Mouse (Mus musculus): ENCODE measurements around the gene Iqck. TPM values are rescaled to one million over a fixed set of nuclear protein-coding genes. Genes with fewer than 3 reads are reported as not detected.

Iqck gene
- polyA plus RNA-seq, 1 experiment from 2014 or later: 2.2 TPM

GRCm38 (mm10) chr7:118912049-118912490 lies 56.5 kb downstream of the Iqck start:
- H3K4me1 ChIP-seq (replicated peaks; ENCODE audit: control insufficient read depth, insufficient read depth, low read length): no peaks in the 10 kb centered on the region
- H3K27me3 ChIP-seq (replicated peaks; ENCODE audit: control insufficient read depth, insufficient read depth, low read length): no peaks in the 10 kb centered on the region
- no peak overlapping the region for H3K4me2 ChIP-seq (ENCODE audit: low read length)
- DNase-seq (ENCODE audit: low spot score): no peak
- no peaks in the 10 kb centered on the region for H3K9me3 ChIP-seq (ENCODE audit: control insufficient read depth, low read length)
- H3K9ac ChIP-seq (ENCODE audit: low read length): no peak overlapping the region
- 73% methylated on average over 8 of the region's 8 CpGs for WGBS
- H3K27ac ChIP-seq (ENCODE audit: low read depth): no peak overlapping the region
- H3K36me3 ChIP-seq (ENCODE audit: control insufficient read depth, insufficient read depth, low read length): no peaks in the 10 kb centered on the region
- no peak for ATAC-seq (replicated peaks; ENCODE audit: low FRiP score, low TSS enrichment, low read depth)
- no peak overlapping the region for H3K4me3 ChIP-seq (ENCODE audit: low read depth, low read length)

GRCm38 (mm10) chr7:118914561-118915165 lies 59.1 kb downstream of the Iqck start:
- H3K9ac ChIP-seq (ENCODE audit: low read length): no peak overlapping the region
- no peak overlapping the region for H3K4me2 ChIP-seq (ENCODE audit: low read length)
- H3K27ac ChIP-seq (ENCODE audit: low read depth): no peak overlapping the region
- H3K9me3 ChIP-seq (ENCODE audit: control insufficient read depth, low read length): no peaks in the 10 kb centered on the region
- no peak overlapping the region for H3K4me3 ChIP-seq (ENCODE audit: low read depth, low read length)
- WGBS: 77% methylated on average over 7 of the region's 7 CpGs
- H3K27me3 ChIP-seq (replicated peaks; ENCODE audit: control insufficient read depth, insufficient read depth, low read length): no peaks in the 10 kb centered on the region
- no peaks in the 10 kb centered on the region for H3K36me3 ChIP-seq (ENCODE audit: control insufficient read depth, insufficient read depth, low read length)
- no peak for ATAC-seq (replicated peaks; ENCODE audit: low FRiP score, low TSS enrichment, low read depth)
- DNase-seq (ENCODE audit: low spot score): no peak
- H3K4me1 ChIP-seq (replicated peaks; ENCODE audit: control insufficient read depth, insufficient read depth, low read length): no peaks in the 10 kb centered on the region

- H3K9me3 ChIP-seq (ENCODE audit: control insufficient read depth, low read length): no peaks in the 10 kb centered on the region
- H3K4me1 ChIP-seq (replicated peaks; ENCODE audit: control insufficient read depth, insufficient read depth, low read length): no peaks in the 10 kb centered on the region
- H3K27me3 ChIP-seq (replicated peaks; ENCODE audit: control insufficient read depth, insufficient read depth, low read length): no peaks in the 10 kb centered on the region
- H3K36me3 ChIP-seq (ENCODE audit: control insufficient read depth, insufficient read depth, low read length): no peaks in the 10 kb centered on the region
- DNase-seq (ENCODE audit: low spot score): no peak
- H3K4me3 ChIP-seq (ENCODE audit: low read depth, low read length): no peak overlapping the region
- no peak overlapping the region for H3K4me2 ChIP-seq (ENCODE audit: low read length)
- H3K27ac ChIP-seq (ENCODE audit: low read depth): no peak overlapping the region
- WGBS: 50% methylated on average over 10 of the region's 10 CpGs
- no peak overlapping the region for H3K9ac ChIP-seq (ENCODE audit: low read length)
- no peak for ATAC-seq (replicated peaks; ENCODE audit: low FRiP score, low TSS enrichment, low read depth)
Measured at GRCm38 (mm10) chr7:118919261-118920006, 63.9 kb downstream of the Iqck start.

- no peak overlapping the region for H3K9ac ChIP-seq (ENCODE audit: low read length)
- H3K27me3 ChIP-seq (replicated peaks; ENCODE audit: control insufficient read depth, insufficient read depth, low read length): no peaks in the 10 kb centered on the region
- DNase-seq (ENCODE audit: low spot score) (no peak), ATAC-seq (replicated peaks; ENCODE audit: low FRiP score, low TSS enrichment, low read depth) (no peak)
- H3K9me3 ChIP-seq (ENCODE audit: control insufficient read depth, low read length): no peaks in the 10 kb centered on the region
- H3K27ac ChIP-seq (ENCODE audit: low read depth): no peak overlapping the region
- WGBS: 59% methylated on average over 4 of the region's 4 CpGs
- no peak overlapping the region for H3K4me2 ChIP-seq (ENCODE audit: low read length)
- H3K36me3 ChIP-seq (ENCODE audit: control insufficient read depth, insufficient read depth, low read length): no peaks in the 10 kb centered on the region
- H3K4me1 ChIP-seq (replicated peaks; ENCODE audit: control insufficient read depth, insufficient read depth, low read length): no peaks in the 10 kb centered on the region
- H3K4me3 ChIP-seq (ENCODE audit: low read depth, low read length): no peak overlapping the region
Measured at GRCm38 (mm10) chr7:118922441-118923202, 67.1 kb downstream of the Iqck start.

- H3K9me3 ChIP-seq (ENCODE audit: control insufficient read depth, low read length): no peaks in the 10 kb centered on the region
- no peaks in the 10 kb centered on the region for H3K36me3 ChIP-seq (ENCODE audit: control insufficient read depth, insufficient read depth, low read length)
- no peak for ATAC-seq (replicated peaks; ENCODE audit: low FRiP score, low TSS enrichment, low read depth)
- H3K4me2 ChIP-seq (ENCODE audit: low read length): no peak overlapping the region
- H3K27ac ChIP-seq (ENCODE audit: low read depth): no peak overlapping the region
- H3K27me3 ChIP-seq (replicated peaks; ENCODE audit: control insufficient read depth, insufficient read depth, low read length): no peaks in the 10 kb centered on the region
- no peaks in the 10 kb centered on the region for H3K4me1 ChIP-seq (replicated peaks; ENCODE audit: control insufficient read depth, insufficient read depth, low read length)
- H3K4me3 ChIP-seq (ENCODE audit: low read depth, low read length): no peak overlapping the region
- 67% methylated on average over 3 of the region's 3 CpGs for WGBS
- no peak overlapping the region for H3K9ac ChIP-seq (ENCODE audit: low read length)
- no peak for DNase-seq (ENCODE audit: low spot score)
Measured at GRCm38 (mm10) chr7:118925547-118925946, 70.0 kb downstream of the Iqck start.

GRCm38 (mm10) chr7:118926516-118927260 lies 71.1 kb downstream of the Iqck start:
- no peaks in the 10 kb centered on the region for H3K27me3 ChIP-seq (replicated peaks; ENCODE audit: control insufficient read depth, insufficient read depth, low read length)
- H3K4me1 ChIP-seq (replicated peaks; ENCODE audit: control insufficient read depth, insufficient read depth, low read length): no peaks in the 10 kb centered on the region
- no peak for DNase-seq (ENCODE audit: low spot score)
- no peaks in the 10 kb centered on the region for H3K9me3 ChIP-seq (ENCODE audit: control insufficient read depth, low read length)
- no peak for ATAC-seq (replicated peaks; ENCODE audit: low FRiP score, low TSS enrichment, low read depth)
- H3K36me3 ChIP-seq (ENCODE audit: control insufficient read depth, insufficient read depth, low read length): no peaks in the 10 kb centered on the region
- no peak overlapping the region for H3K9ac ChIP-seq (ENCODE audit: low read length)
- no peak overlapping the region for H3K27ac ChIP-seq (ENCODE audit: low read depth)
- 85% methylated on average over 6 of the region's 6 CpGs for WGBS
- H3K4me2 ChIP-seq (ENCODE audit: low read length): no peak overlapping the region
- H3K4me3 ChIP-seq (ENCODE audit: low read depth, low read length): no peak overlapping the region

GRCm38 (mm10) chr7:118927279-118927678 lies 71.7 kb downstream of the Iqck start:
- WGBS: 94% methylated on average over 2 of the region's 2 CpGs
- H3K4me3 ChIP-seq (ENCODE audit: low read depth, low read length): no peak overlapping the region
- no peak overlapping the region for H3K4me2 ChIP-seq (ENCODE audit: low read length)
- H3K36me3 ChIP-seq (ENCODE audit: control insufficient read depth, insufficient read depth, low read length): no peaks in the 10 kb centered on the region
- H3K27ac ChIP-seq (ENCODE audit: low read depth): no peak overlapping the region
- H3K4me1 ChIP-seq (replicated peaks; ENCODE audit: control insufficient read depth, insufficient read depth, low read length): no peaks in the 10 kb centered on the region
- DNase-seq (ENCODE audit: low spot score): no peak
- no peak overlapping the region for H3K9ac ChIP-seq (ENCODE audit: low read length)
- H3K27me3 ChIP-seq (replicated peaks; ENCODE audit: control insufficient read depth, insufficient read depth, low read length): no peaks in the 10 kb centered on the region
- H3K9me3 ChIP-seq (ENCODE audit: control insufficient read depth, low read length): no peaks in the 10 kb centered on the region
- no peak for ATAC-seq (replicated peaks; ENCODE audit: low FRiP score, low TSS enrichment, low read depth)

GRCm38 (mm10) chr7:118928316-118928715 lies 72.8 kb downstream of the Iqck start:
- Histone ChIP-seq H3K4me3 (ENCODE audit: low read depth, low read length) (no peak overlapping the region), H3K36me3 (ENCODE audit: control insufficient read depth, insufficient read depth, low read length) (no peaks in the 10 kb centered on the region), H3K9me3 (ENCODE audit: control insufficient read depth, low read length) (no peaks in the 10 kb centered on the region), H3K4me2 (ENCODE audit: low read length) (no peak overlapping the region), H3K27ac (ENCODE audit: low read depth) (no peak overlapping the region), H3K27me3 (replicated peaks; ENCODE audit: control insufficient read depth, insufficient read depth, low read length) (no peaks in the 10 kb centered on the region), H3K4me1 (replicated peaks; ENCODE audit: control insufficient read depth, insufficient read depth, low read length) (no peaks in the 10 kb centered on the region), H3K9ac (ENCODE audit: low read length) (no peak overlapping the region)
- no peak for ATAC-seq (replicated peaks; ENCODE audit: low FRiP score, low TSS enrichment, low read depth)
- WGBS: 86% methylated on average over 3 of the region's 3 CpGs
- DNase-seq (ENCODE audit: low spot score): no peak

Data from intestine, embryonic 14.5 days (tissue).